Comparison of ENCODE assay signal across 18 mouse cellular contexts in the genomic region with DNA sequence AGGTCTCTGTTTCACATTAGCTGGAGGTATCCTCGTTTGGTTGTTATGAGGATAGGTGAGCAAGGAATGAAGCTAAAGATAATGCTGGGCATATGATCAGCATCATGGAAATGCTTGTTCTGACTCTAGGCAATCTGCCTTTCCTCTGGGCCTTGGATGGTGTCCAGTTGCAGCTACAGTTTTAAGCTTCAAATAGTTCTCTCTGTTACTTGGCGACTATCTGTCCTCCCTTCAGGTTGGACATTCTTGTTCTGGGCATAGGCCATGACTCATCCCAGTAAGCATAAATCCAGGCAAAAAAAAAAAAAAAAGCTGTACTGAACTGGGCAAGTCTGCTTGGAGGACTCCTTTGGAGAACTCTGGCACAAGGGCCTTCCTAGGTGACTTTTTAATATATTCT.
DNase-seq lines count a peak whose midpoint lies in the region.
"Had no signal": no experiment of that assay in that cellular context is flagged by ENCODE, and none has a peak within 500 bp of the region (broad histone marks: within the 10 kb centered on the region; RNA-seq: fewer than 3 reads in every experiment).

No protein-coding gene starts in this region.

- intact Hi-C loops in heart, postnatal 14 days (cut with DNase I): no loop called here

- DNase-seq in heart, adult 11 months: peak; percentile 83
- no peak for DNase-seq in heart, embryonic 10.5 days (ENCODE audit: low spot score)
- peak; percentile 20 for DNase-seq in Muller cell, postnatal 12 days (ENCODE audit: inconsistent ontology term)
- DNase-seq in heart, adult 8-10 months (ENCODE audit: low spot score): peak; percentile 32
- peak; percentile 38 to 48 for DNase-seq in heart, postnatal 14 days
- DNase-seq in spleen, adult 12 weeks (ENCODE audit: low spot score): no peak
- no peak for DNase-seq in gastrocnemius, adult 8-10 months (ENCODE audit: low spot score in 2 of 2)
- DNase-seq: B cell, adult 2 months; cerebellum, adult 8-10 months; kidney, adult 11 months; kidney, postnatal 25 days; left cerebral cortex, postnatal 4 days; right cerebral cortex, postnatal 25 days; thymus, adult 2 months had no signal

- no peaks in the 10 kb centered on the region for H3K36me3 ChIP-seq in heart, embryonic 10.5 days
- H3K36me3 ChIP-seq: hindbrain, embryonic 15.5 days; lung, embryonic 15.5 days; neural tube, embryonic 12.5 days had no signal

- H3K27ac ChIP-seq in heart, embryonic 10.5 days: no peak overlapping the region
- H3K27ac ChIP-seq: forebrain, embryonic 13.5 days; hindbrain, embryonic 15.5 days; lung, embryonic 15.5 days; neural tube, embryonic 12.5 days had no signal

- no peaks in the 10 kb centered on the region for H3K9me3 ChIP-seq in heart, embryonic 10.5 days
- H3K9me3 ChIP-seq: forebrain, embryonic 13.5 days; hindbrain, embryonic 15.5 days; lung, embryonic 15.5 days; neural tube, embryonic 12.5 days had no signal

- H3K4me1 ChIP-seq in heart, embryonic 10.5 days: peaks cover 3% of the 10 kb centered on the region; the same call in 1 of the 2 replicates
- H3K4me1 ChIP-seq: lung, embryonic 15.5 days; neural tube, embryonic 12.5 days had no signal

- H3K27me3 ChIP-seq in heart, embryonic 10.5 days (ENCODE audit: insufficient read depth, poor library complexity, severe bottlenecking): no peaks in the 10 kb centered on the region
- H3K27me3 ChIP-seq: forebrain, embryonic 13.5 days; hindbrain, embryonic 15.5 days; lung, embryonic 15.5 days; neural tube, embryonic 12.5 days had no signal

- no peak overlapping the region for H3K4me3 ChIP-seq in heart, embryonic 10.5 days
- H3K4me3 ChIP-seq: forebrain, embryonic 13.5 days; hindbrain, embryonic 15.5 days; lung, embryonic 15.5 days; neural tube, embryonic 12.5 days had no signal

- 43% methylated on average over 2 of the region's 2 CpGs for WGBS in heart, embryonic 10.5 days

Comparison
In these comparisons a context has a peak if more than half of its experiments do, and no peak if none do; other contexts are left out.
1. DNase-seq: peak in heart, adult 11 months (single experiment), Muller cell, postnatal 12 days (single experiment), heart, adult 8-10 months (single experiment) and heart, postnatal 14 days (2 of 2); none in heart, embryonic 10.5 days (single experiment), spleen, adult 12 weeks (single experiment) and gastrocnemius, adult 8-10 months (0 of 2).